Comparison of ENCODE assay signal across 8 mouse cellular contexts in genomic region chr11:120945926-120946325, GRCm38 (mm10).
"Had no signal": no experiment of that assay in that cellular context is flagged by ENCODE, and none has a peak within 500 bp of the region (broad histone marks: within the 10 kb centered on the region; RNA-seq: fewer than 3 reads in every experiment).

No protein-coding gene starts in this region.

- DNase-seq: heart, adult 18-20 months; heart, postnatal 10 days; heart, postnatal 4 days; kidney, adult 18-20 months; kidney, adult 8-10 months; kidney, postnatal 10 days; kidney, postnatal 4 days; liver had no signal
